Mouse (Mus musculus) embryo, embryonic 10.5 days (tissue): Measurements from ENCODE around the gene Krt26.
A peak's percentile ranks its signal among the peaks of the same experiment; 100 is the strongest.

Experiments used
- DNase-seq: peaks from one replicate; pipeline ENCODE4 v3.0.0-alpha.2; 2015; ENCODE audit warnings: low spot score

The Krt26 gene

GRCm38 (mm10) chr11:99337866-99338265, at the start of gene Krt26:
TSS of gene Krt26 (minus strand) at chr11:99337966.
- DNase-seq = no peak

GRCm38 (mm10) chr11:99385813-99386721, 48.3 kb upstream of the Krt26 start:
- DNase-seq = peak; percentile 91

- peak; percentile 85 for DNase-seq
Observed at GRCm38 (mm10) chr11:99379568-99379967, 41.8 kb upstream of the Krt26 start.

DNA sequence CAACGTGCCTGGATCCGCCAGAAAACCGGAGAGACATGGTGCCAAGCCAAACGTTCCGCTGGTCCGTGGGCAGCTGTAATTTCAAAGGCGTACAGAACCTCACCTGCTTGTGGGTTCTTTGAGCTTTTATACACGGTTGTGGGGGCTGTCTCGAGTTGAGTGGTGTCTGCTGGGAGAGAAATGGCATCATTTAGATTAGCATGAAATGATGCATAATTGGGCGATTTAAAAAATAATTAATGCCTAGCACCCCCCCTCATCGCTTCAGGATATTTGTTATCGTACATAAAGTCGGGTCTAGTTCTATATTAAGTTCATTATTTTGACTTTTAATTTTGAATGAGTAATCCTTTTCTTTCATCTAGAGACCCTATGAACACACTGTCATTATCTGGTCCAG, 37.0 kb upstream of the Krt26 start, which contains the start of gene Krt28:
Gene Krt28, minus strand, starts transcription at position 101 of the 400 bp plus-strand sequence.
- DNase-seq = no peak

GRCm38 (mm10) chr11:99369853-99370451, 32.2 kb upstream of the Krt26 start:
- no peak for DNase-seq

GRCm38 (mm10) chr11:99369229-99369628, 31.5 kb upstream of the Krt26 start:
- DNase-seq = peak; percentile 53

DNA sequence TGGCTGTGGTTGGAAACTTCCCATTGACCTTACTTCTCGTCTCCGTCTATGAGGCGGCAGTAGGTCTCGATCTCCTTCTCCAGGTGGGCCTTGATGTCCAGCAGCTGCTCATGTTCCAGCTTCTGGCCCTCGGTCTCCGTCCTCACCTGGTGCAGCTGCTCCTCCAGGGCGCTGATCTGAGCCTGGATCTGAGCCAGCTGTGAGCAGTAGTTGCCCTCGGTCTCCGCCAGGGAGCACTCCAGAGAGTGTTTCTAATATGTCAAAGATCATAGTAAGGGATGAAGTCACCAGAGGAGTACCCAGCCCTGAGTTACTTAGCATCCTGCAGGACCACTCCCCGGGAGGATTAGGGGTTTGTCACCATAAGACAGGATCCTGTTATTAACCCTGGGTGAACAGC, 29.0 kb upstream of the Krt26 start:
- no peak for DNase-seq

DNA sequence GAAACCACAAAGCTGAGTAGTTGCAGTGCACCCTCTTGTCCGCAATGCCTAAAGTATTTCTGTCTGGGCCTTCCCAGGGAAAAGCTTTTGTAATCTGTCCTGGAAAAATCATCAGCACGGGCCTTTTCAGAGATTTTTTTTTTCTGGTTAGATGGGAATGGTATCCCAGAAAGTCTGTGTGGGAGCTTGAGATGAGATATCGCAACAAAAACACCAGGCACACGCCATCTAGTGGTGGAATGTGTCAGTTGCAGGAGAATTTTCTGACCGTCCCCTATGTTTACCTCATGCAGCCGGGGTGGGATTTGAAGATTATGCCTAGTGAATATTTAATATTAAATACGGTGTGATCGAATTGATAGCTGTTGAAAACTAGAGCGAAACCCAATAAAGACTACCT, 26.6 kb upstream of the Krt26 start:
- peak; percentile 80 for DNase-seq

DNA sequence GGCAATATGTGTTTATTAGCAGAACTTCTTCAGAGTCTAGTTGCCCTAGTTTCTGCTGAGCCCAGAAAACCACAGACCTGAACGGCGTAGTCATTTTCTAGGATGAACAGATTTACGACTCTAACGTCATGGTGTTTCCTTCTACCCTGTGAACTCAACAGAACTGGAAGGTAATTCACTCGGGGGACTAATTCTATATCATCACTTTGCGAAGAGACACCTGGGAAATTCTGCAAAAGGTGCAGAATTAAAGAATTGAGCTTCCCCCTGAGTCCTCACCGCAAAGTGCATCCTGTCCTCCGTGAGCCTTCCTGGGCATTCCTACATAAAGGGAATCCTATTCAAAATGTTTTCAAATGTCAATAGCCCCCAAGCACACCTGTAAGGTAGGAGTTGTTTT, 23.7 kb upstream of the Krt26 start:
- no peak for DNase-seq

DNA sequence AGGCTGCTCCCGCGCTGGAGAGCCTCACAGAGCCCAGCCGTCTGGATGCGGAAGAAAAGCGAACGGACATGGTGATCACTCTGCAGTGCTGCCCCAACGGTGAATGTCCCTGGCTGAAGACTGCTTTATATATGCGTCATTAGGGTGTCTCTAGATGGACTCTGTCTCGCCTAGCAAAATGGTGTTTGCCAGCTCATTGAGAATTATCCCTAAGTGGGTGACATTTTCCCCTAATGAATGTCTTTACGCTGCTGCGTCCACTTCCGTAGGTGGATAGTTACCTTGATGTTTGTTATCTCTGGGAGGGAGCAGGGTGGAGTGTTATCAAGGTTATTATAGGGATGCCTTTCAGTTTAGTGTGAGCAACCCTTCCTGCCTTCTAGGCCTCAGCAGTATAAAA, 13.2 kb upstream of the Krt26 start, which contains the start of gene Krt27:
Gene Krt27, minus strand, starts transcription at position 101 of the 400 bp plus-strand sequence.
- DNase-seq = no peak

DNA sequence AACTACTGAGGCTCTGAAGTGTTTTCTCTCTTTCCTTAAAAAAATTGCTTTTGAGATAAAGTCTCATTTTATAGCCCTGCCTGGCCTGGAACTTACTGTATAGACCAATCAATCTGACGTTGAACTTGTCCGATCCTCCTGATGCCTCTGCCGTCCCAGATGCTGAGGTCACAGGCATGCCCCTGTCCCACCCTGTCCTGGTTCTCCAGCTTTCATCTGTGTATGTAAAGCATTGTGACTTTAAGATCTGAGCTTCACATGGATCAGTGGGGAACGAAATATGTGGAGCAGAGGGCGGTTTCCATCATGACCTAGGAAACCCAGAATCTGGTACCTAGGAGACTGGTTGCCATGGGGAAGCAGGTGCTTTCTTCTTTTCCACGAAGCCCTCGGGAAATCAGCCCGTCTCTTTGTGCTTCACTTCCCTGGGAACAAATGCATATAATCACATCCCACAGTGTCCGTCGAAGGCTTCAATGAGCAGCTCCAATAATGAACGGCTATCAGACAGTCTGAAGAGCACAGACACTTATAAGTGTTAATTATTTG, 1.6 kb upstream of the Krt26 start:
- peak; percentile 37 for DNase-seq

- no peak for DNase-seq
Observed at GRCm38 (mm10) chr11:99333426-99333825, 4.3 kb downstream of the Krt26 start.

- no peak for DNase-seq
Observed at GRCm38 (mm10) chr11:99329655-99330054, 8.1 kb downstream of the Krt26 start.

DNA sequence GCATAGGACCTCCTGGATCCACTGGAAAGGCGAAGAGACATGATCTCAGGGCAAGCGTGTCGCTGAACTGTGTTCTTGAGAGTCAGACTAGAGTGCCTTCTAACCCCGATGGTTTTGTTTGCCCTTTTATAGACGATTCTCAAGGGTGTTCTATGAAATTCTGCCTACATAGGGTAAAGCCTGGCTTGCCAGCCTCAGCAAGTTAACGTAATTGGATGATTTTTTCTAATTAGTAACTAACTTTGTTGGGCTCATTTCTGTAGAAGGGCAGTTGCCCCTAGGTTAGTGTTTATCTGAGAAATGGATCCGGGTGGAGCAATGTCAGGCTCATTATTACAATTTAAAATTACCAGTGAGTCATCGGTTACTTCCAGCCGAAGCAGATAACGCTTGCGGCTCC, 14.9 kb downstream of the Krt26 start, which contains the start of gene Krt25:
Gene Krt25, minus strand, starts transcription at position 101 of the 400 bp plus-strand sequence.
- no peak for DNase-seq

DNA sequence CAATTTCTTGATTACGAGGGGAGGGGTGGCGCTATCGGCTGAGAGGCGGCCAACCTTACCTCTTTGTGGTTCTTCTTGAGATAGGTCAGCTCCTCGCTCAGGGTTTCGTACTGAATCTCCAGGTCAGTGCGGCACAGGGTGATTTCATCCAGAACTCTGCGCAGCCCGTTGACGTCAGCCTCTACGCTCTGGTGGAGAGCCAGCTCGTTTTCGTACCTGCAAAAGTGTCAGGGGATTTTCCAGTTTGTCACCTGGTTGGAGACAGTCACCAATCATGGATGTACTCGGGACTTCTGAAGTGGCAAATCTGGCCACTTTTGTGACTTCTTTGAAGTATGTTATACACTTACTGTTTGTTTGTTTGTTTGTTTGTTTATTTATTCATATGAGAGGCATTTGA, 16.7 kb downstream of the Krt26 start:
- DNase-seq = no peak

DNA sequence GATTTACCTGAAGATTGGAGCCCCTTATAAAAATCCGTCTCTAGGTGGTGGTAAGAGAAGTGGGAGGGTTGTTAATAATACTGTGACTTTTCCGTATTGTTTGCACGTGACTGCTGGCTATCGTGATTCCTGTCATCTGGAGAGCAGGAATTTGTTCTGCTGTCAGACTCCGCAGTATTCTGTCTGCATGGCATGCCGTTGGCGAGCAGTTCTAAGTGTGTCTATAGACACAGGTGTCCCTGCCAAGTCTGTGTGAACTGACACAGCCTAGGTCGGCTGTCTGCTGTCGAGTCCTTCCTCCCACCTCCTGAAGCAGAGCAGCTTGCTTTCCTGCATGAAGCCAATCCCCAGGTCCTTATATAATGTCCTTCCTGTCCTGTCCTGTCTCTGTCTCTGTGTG, 18.6 kb downstream of the Krt26 start:
- no peak for DNase-seq

GRCm38 (mm10) chr11:99316543-99316942, 21.2 kb downstream of the Krt26 start:
- DNase-seq = no peak

- no peak for DNase-seq
Observed at GRCm38 (mm10) chr11:99314594-99314993, 23.2 kb downstream of the Krt26 start.

- peak; percentile 69 for DNase-seq
Observed at GRCm38 (mm10) chr11:99310882-99311281, 26.9 kb downstream of the Krt26 start.

- DNase-seq = peak; percentile 82
Observed at GRCm38 (mm10) chr11:99307579-99307978, 30.2 kb downstream of the Krt26 start.

GRCm38 (mm10) chr11:99295039-99295438, 42.7 kb downstream of the Krt26 start:
- no peak for DNase-seq

DNA sequence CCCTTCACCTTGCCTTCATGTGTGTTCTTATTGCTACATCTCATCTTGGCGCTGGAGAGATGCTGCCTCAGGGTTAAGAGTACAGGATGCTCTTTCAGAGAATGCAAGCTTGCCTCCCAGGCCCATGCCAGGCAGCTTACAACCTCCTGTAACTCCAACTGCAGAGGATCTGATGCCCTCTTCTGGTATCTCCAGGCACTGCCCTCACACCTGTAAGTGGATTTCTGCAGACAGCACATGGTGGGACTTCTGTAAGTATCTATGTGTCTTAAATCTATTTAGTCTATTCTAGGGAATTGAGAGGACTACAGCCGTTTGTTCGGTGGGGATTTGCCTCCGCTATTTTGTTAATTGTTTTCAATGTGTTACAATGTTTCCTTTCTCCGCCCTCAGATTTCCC, 44.9 kb downstream of the Krt26 start:
- peak; percentile 61 for DNase-seq

DNA sequence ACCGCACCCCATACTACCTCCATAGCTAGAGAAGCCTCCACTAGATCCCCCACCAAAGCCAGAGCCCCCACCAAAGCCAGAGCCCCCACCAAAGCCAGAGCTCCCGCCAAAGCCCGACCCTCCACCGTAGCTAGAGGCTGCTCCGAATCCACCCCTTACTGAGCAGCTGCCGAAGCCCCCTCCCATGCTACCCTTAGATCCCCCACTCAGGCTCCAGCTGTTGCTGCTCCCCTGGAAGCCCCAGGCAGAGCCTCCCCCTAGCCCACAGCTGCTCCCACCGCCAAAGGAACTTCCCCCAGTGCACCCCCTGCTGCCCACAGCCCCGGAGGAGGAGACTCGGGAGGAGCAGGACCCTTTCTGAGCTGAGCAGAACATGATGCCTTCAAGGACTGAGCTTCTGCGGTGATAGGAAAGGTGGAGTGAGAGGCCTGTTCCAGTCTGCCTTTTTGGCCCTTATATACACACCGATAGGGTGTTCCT, 52.9 kb downstream of the Krt26 start, which contains the start of gene Krt24:
Gene Krt24, minus strand, starts transcription at position 430 of the 480 bp plus-strand sequence.
- DNase-seq = no peak
